Mouse (Mus musculus) layer of hippocampus, adult 18-20 months (tissue): ENCODE data around the gene Cdkal1. TPM values are rescaled to one million over a fixed set of nuclear protein-coding genes. Genes with fewer than 3 reads are reported as not detected.

ENCODE experiments used
- DNase-seq, 2 experiments: peaks; one replicate each; pipeline ENCODE4 v3.0.0; 2022; ENCODE audit warnings: low spot score in 2 of 2
- total RNA-seq, 2 experiments: library from RNA; stranded (reverse); gene quantifications; 2 replicates each; pipeline ENCODE4 v1.2.3; 2021

The Cdkal1 gene
- total RNA-seq, 2 experiments from 2014 or later: 26.0 to 26.3 TPM

- peak in 1 of 2 experiments; percentile 22 for DNase-seq
Measured at GRCm38 (mm10) chr13:29416450-29417136, 438.9 kb downstream of the Cdkal1 start.

DNA sequence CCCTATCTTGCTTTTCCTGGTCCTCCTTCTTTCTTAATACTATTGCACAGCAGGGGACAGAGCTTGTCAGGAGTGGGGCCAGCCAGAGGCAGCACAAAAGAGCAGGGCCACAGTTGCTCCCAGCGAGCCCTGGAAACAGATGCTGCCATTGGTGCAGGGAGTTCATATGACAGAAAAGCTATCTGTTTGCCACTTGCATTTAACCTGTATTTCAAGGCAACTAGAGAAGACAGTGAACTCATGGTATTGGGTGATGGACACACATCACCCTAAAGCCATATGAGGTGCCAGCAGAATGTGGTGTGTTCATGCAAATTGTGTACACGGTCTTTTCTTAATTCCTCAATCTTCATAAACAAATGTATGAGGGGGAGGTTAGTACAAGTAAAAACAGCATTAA, 439.5 kb downstream of the Cdkal1 start:
- no peak for DNase-seq

DNA sequence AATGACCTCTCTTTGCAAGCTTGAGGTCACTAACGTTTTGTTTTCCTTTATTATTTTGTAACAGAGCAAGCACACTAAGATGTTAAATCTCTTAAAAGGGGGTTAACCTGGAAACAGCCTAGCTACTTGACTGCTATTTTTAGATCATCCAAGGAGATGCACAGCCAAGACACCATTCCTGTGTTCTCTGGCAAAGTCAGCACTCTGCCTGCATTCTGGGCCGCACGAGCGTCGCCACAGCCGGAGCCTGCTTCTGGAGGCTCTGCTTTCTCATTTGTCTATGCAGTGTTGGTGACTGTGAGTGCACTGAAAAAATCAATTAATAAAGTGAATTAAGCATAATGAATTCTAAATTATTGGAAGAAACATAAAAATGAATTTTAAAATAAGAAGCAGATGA, 440.6 kb downstream of the Cdkal1 start:
- DNase-seq: peak in 1 of 2 experiments; percentile 26

- no peak for DNase-seq
Measured at GRCm38 (mm10) chr13:29414470-29414869, 441.0 kb downstream of the Cdkal1 start.

GRCm38 (mm10) chr13:29411176-29411575, 444.3 kb downstream of the Cdkal1 start:
- no peak for DNase-seq

GRCm38 (mm10) chr13:29407619-29408018, 447.9 kb downstream of the Cdkal1 start:
- no peak for DNase-seq

DNA sequence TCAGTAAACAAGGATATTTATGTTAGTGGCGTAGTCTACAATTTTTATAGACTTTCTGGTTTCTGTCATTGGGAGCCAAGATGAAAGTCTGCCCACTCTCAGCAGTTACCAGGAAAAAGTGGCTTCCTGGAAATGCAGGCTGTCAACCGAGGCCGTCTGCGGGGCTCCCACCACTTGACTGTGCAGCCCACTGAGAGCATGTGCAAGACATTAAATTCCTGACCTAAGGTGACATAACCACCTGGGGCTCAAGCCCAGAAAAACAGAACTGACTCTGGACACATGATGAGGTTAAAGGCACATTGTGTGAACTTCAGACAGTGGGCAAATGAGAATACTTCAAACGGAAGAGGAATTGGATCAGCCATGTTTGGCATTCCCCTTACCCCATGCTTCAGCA, 450.2 kb downstream of the Cdkal1 start:
- no peak for DNase-seq

- no peak for DNase-seq
Measured at GRCm38 (mm10) chr13:29403217-29403616, 452.3 kb downstream of the Cdkal1 start.

DNA sequence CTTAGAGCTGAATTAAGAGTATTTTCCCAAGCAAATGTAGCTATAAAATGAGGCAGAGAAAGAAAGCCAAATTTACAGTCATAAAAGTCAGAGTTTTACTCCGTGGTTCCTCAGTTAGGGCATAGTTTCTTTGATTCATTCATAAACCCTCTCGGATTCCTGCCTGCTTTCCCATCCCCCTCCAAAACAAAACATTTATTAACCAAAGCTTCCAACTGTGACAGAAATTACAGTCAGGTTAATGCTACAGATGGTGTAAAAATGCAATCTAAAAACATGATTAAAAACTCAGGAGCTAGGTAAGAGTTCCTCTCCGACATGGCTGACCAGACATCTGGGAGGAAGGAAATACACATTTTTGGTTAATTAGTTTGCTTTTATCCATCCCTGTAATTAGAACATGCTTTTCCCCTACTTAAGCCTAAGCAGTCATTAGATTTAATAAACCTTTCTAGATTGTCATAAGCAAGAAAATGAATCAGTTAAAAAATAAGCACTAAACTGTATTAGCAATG, 452.9 kb downstream of the Cdkal1 start:
- DNase-seq: no peak

- DNase-seq: peak in 1 of 2 experiments; percentile 44
Measured at GRCm38 (mm10) chr13:29399908-29400307, 455.6 kb downstream of the Cdkal1 start.

GRCm38 (mm10) chr13:29398456-29398855, 457.0 kb downstream of the Cdkal1 start:
- no peak for DNase-seq

DNA sequence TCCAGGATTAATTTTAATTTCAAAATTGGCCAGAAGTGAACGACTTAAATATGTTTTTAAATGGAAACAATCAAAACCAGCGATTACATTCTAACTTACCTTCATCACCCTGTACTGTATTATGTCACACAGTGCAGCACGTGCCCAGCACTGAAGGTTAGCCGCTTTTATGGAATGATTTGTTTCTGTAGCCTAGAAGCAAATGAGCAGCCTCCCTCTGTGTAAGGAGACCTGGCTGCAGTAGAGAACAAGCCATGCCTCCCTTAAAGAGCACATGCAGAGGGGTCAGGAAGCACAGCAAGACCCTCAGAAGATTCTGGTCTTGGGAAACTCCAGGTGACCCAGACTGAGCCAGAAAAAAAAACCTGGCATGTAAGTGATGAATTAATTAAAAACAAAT, 459.8 kb downstream of the Cdkal1 start:
- no peak for DNase-seq

DNA sequence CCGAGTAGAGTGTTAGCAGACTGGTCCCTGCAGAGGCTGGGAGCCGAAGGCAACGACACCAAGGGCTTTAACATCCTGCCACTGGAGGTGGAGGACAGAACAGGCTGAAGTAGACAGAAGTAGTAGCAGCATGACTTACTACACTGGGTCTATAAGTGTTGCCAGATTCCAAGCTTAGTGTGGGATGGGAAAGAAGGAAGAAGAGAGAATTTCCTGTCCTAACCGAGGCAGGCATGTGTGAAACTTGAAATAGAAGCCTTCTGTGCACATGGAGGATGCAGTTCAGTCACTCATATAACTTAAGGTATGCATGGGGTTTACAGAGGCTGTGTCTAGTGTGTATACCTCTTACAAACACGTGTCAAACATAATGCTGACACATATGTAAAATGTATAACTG, 465.4 kb downstream of the Cdkal1 start:
- DNase-seq: no peak

DNA sequence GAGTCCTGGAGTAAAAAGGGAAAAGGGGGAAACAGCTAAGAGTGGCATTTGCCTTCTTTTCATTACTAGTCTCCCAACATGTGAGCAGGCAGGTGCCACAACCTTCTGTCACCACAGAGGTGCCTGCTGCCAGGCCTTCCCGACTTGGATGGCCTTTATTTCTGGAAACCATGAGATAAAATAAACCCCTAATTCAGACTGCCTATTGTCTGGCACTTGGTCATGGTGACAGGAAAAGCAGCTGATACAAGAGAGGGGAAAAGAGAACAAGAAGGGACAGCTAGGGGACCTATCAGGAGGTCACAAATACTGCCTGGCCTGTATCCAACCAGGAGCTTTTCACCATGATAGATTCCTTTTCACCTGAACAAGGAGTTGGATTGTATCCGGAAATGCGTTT, 466.6 kb downstream of the Cdkal1 start:
- no peak for DNase-seq

- no peak for DNase-seq
Measured at GRCm38 (mm10) chr13:29377572-29377971, 477.9 kb downstream of the Cdkal1 start.

GRCm38 (mm10) chr13:29371916-29372315, 483.6 kb downstream of the Cdkal1 start:
- no peak for DNase-seq

DNA sequence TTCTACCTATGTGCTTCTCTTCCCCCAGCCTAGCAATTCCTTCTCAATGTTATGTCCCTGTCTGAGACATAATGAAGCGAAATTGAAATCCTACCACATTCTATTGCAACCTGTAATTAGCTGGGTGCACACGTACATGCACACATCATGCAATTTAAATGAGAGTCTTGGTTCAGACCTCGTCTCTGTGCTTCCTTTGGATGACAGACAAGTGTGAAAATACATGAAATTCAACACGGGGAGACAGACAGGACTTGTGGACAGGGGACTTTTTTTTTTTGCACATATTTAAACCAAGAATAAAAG, 484.1 kb downstream of the Cdkal1 start:
- no peak for DNase-seq

GRCm38 (mm10) chr13:29370731-29371465, 484.6 kb downstream of the Cdkal1 start:
- DNase-seq: no peak

DNA sequence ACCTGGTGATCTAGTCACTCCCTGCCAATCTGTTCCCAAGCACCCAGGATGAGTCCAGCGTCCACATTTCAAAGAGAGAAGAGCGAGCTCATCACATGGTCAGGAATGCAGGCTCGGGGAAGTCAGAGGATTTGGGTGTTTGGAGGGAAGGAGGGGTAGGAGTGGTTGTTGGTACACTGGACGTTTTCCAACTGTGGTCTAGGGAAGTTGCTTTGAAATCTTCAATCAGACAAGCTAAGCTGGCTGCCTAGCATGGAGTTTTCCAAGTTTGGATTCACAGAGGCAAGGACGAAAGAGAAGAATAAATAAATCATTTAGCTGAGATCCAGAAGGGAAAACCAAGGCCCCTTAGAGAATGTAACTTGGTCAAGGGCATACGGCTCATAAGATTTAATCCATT, 486.7 kb downstream of the Cdkal1 start:
- no peak for DNase-seq

DNA sequence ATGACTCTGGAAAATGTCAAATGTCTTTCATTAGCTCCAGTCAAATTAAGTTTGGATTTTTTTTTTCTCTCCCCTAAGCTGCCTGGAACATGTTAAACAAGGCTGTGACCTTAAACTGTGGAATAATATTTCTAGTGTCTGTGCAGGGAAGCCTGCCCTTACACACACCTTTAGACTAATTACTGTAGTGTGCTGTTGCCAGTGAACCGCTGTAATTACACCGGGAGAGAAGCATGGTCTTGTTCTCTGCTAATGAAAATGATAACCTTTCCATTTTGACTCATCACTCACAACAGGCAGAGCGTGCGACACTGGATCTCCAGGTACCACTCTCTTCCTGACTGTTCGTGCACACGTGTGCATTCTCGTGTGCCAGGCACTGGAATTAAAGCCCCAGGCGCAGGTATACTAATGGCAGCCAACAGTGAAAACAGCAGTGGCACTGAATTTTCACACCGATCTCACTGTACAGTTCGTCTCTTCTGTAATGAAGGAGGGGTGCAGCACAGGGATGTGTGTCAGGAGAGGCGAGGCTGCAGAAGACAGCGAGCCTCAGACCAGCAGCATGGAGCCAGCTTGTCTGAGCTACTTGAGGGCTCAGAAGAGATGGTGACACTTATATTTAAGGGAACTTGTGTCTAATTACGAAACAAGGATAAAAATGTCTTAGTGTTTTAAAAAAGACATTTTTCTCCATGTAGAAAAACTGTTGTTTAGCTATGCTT, 490.4 kb downstream of the Cdkal1 start:
- DNase-seq: no peak

- no peak for DNase-seq
Measured at GRCm38 (mm10) chr13:29364009-29364408, 491.5 kb downstream of the Cdkal1 start.

GRCm38 (mm10) chr13:29361842-29362241, 493.6 kb downstream of the Cdkal1 start:
- DNase-seq: no peak
